ENCODE assay signal across 16 mouse cellular contexts in the genomic region with DNA sequence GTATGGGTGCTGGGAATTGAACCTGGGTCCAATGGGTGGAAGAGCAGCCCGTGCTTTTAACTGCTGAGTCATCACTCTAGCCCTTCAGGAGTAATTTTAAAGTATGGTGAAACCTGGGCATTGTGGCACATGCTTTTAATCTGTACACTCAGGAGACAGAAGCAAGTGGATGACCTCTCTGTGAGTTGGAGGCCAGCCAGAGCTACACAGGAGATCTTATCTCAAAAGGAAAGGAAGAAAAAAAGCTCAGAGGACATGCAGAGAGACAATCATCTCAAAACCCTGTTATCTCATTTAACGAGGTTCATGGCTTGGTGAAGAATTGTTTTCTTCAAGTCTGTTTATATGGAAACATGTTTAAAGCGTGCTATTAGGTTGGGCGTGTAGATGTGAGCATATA. TPM values are rescaled to one million over a fixed set of nuclear protein-coding genes. Genes with fewer than 3 reads are reported as not detected.
A peak's percentile ranks its signal among the peaks of the same experiment; 100 is the strongest.
DNase-seq lines count a peak whose midpoint lies in the region; ATAC-seq and TF ChIP-seq lines count a peak whose summit lies in the region.
"Had no signal": no experiment of that assay in that cellular context is flagged by ENCODE, and none has a peak within 500 bp of the region (broad histone marks: within the 10 kb centered on the region; RNA-seq: fewer than 3 reads in every experiment).

No protein-coding gene starts in this region.

- WGBS in intestine, postnatal 0 days = 53% methylated on average over 4 of the region's 4 CpGs

- no peak overlapping the region for H3K4me3 ChIP-seq in intestine, postnatal 0 days (ENCODE audit: low read depth, low read length)
- H3K4me3 ChIP-seq: forebrain, embryonic 10.5 days; heart, embryonic 15.5 days; kidney, embryonic 15.5 days; liver, embryonic 15.5 days had no signal

- TF ChIP-seq CTCF in intestine, postnatal 0 days (IDR thresholded peaks at IDR 0.05; ENCODE audit: low read depth) = no peak

- DNase-seq in adrenal gland, postnatal 36 days = peak; percentile 20 to 39
- no peak for DNase-seq in adrenal gland, postnatal 25 days
- peak; percentile 58 for DNase-seq in CD4-positive helper T cell, adult 2 months (ENCODE audit: low read depth, low spot score)
- no peak for DNase-seq in neural tube, embryonic 10.5 days (ENCODE audit: extremely low spot score, low spot score)
- DNase-seq in layer of hippocampus, postnatal 10 days (ENCODE audit: low spot score in 2 of 2) = no peak
- DNase-seq in kidney, adult 8-10 months = no peak
- DNase-seq: cerebellum, adult 9-11 months; heart, adult 11 months; layer of hippocampus, adult 9-11 months had no signal

- peak overlapping the region; percentile 54; the same call in 1 of the 2 replicates for H3K27ac ChIP-seq in intestine, postnatal 0 days (ENCODE audit: low read depth, low read length)
- H3K27ac ChIP-seq: forebrain, embryonic 10.5 days; heart, embryonic 15.5 days; hindbrain, embryonic 14.5 days; kidney, embryonic 15.5 days; liver, embryonic 15.5 days had no signal

- H3K9ac ChIP-seq in intestine, postnatal 0 days (ENCODE audit: low read depth, low read length) = no peak overlapping the region
- H3K9ac ChIP-seq: heart, embryonic 15.5 days; hindbrain, embryonic 14.5 days; kidney, embryonic 15.5 days; liver, embryonic 15.5 days had no signal

- H3K9me3 ChIP-seq in intestine, postnatal 0 days (ENCODE audit: control insufficient read depth) = no peaks in the 10 kb centered on the region
- H3K9me3 ChIP-seq: forebrain, embryonic 10.5 days; heart, embryonic 15.5 days; kidney, embryonic 15.5 days; liver, embryonic 15.5 days had no signal

- H3K27me3 ChIP-seq in intestine, postnatal 0 days (replicated peaks; ENCODE audit: control insufficient read depth, insufficient read depth, low read length) = no peaks in the 10 kb centered on the region
- H3K27me3 ChIP-seq: heart, embryonic 15.5 days; kidney, embryonic 15.5 days; liver, embryonic 15.5 days had no signal

- no peak overlapping the region for H3K4me2 ChIP-seq in intestine, postnatal 0 days (replicated peaks; ENCODE audit: low read depth)
- H3K4me2 ChIP-seq: heart, embryonic 15.5 days; hindbrain, embryonic 14.5 days; kidney, embryonic 15.5 days; liver, embryonic 15.5 days had no signal

- no peaks in the 10 kb centered on the region for H3K4me1 ChIP-seq in intestine, postnatal 0 days (replicated peaks; ENCODE audit: control insufficient read depth, insufficient read depth, low read length)
- H3K4me1 ChIP-seq: forebrain, embryonic 10.5 days; heart, embryonic 15.5 days had no signal

- peaks cover 27% of the 10 kb centered on the region for H3K36me3 ChIP-seq in intestine, postnatal 0 days (ENCODE audit: control insufficient read depth, insufficient read depth)

- peak; percentile 37 for ATAC-seq in activated CD4-positive, CD25-positive, alpha-beta regulatory T cell, adult 4 months
- ATAC-seq in intestine, postnatal 0 days = peak; percentile 35

RNA-seq across cellular contexts. Expression of a gene that starts 12.9 kb away (rescaled TPM):
- 10 to 100 TPM; 68.0 to 74.2 TPM for total RNA-seq in adrenal gland, postnatal 36 days (2021)
- 42.0 and 53.0 TPM in 2 replicates for total RNA-seq in adrenal gland, postnatal 25 days (2021)
- polyA plus RNA-seq in activated CD4-positive, CD25-positive, alpha-beta regulatory T cell, adult 4 months (2017; shearing (Covaris generic)) = 10 to 100 TPM; 13.8 to 15.1 TPM
- polyA plus RNA-seq in intestine, postnatal 0 days (2015; fragmentation: Nextera tagmentation; extraction: Ambion mirVana) = 45.7 and 47.0 TPM in 2 replicates
- total RNA-seq in layer of hippocampus, postnatal 10 days (2021) = 10 to 100 TPM; 36.1 to 37.0 TPM

RNA-seq across cellular contexts. Expression of a gene that starts 32.4 kb away (rescaled TPM):
- 10 to 100 TPM; 39.3 to 47.9 TPM for total RNA-seq in adrenal gland, postnatal 36 days (2021)
- total RNA-seq in adrenal gland, postnatal 25 days (2021) = 37.2 and 47.9 TPM in 2 replicates
- polyA plus RNA-seq in activated CD4-positive, CD25-positive, alpha-beta regulatory T cell, adult 4 months (2017; shearing (Covaris generic)) = 10 to 100 TPM; 21.4 to 32.6 TPM
- 21.1 and 21.9 TPM in 2 replicates for polyA plus RNA-seq in intestine, postnatal 0 days (2015; fragmentation: Nextera tagmentation; extraction: Ambion mirVana)
- total RNA-seq in layer of hippocampus, postnatal 10 days (2021) = 10 to 100 TPM; 31.8 to 38.1 TPM

RNA-seq across cellular contexts. Expression of a gene that starts 51.4 kb away (rescaled TPM):
- total RNA-seq in adrenal gland, postnatal 36 days (2021) = 100 to 1,000 TPM; 109 TPM
- 104 and 110 TPM in 2 replicates for total RNA-seq in adrenal gland, postnatal 25 days (2021)
- 100 to 1,000 TPM; 102 to 134 TPM for polyA plus RNA-seq in activated CD4-positive, CD25-positive, alpha-beta regulatory T cell, adult 4 months (2017; shearing (Covaris generic))
- polyA plus RNA-seq in intestine, postnatal 0 days (2015; fragmentation: Nextera tagmentation; extraction: Ambion mirVana) = 97.7 and 105 TPM in 2 replicates
- 10 to 100 TPM; 50.5 to 53.1 TPM for total RNA-seq in layer of hippocampus, postnatal 10 days (2021)

RNA-seq across cellular contexts. Expression of a gene that starts 51.5 kb away (rescaled TPM):
- total RNA-seq in adrenal gland, postnatal 36 days (2021) = 10 to 100 TPM; 28.1 to 32.3 TPM
- 32.0 and 34.1 TPM in 2 replicates for total RNA-seq in adrenal gland, postnatal 25 days (2021)
- polyA plus RNA-seq in activated CD4-positive, CD25-positive, alpha-beta regulatory T cell, adult 4 months (2017; shearing (Covaris generic)) = 10 to 100 TPM; 31.6 to 36.5 TPM
- polyA plus RNA-seq in intestine, postnatal 0 days (2015; fragmentation: Nextera tagmentation; extraction: Ambion mirVana) = 12.0 and 15.0 TPM in 2 replicates
- 10 to 100 TPM; 16.9 to 18.4 TPM for total RNA-seq in layer of hippocampus, postnatal 10 days (2021)

RNA-seq across cellular contexts. Expression of a gene that starts 59.3 kb away (rescaled TPM):
- total RNA-seq in adrenal gland, postnatal 36 days (2021) = 10 to 100 TPM in 1 of 2 experiments, 1 to 10 TPM in 1; 8.6 to 14.6 TPM
- total RNA-seq in adrenal gland, postnatal 25 days (2021) = 18.1 and 21.6 TPM in 2 replicates
- polyA plus RNA-seq in activated CD4-positive, CD25-positive, alpha-beta regulatory T cell, adult 4 months (2017; shearing (Covaris generic)) = 1 to 10 TPM; 2.6 to 3.2 TPM
- 2.4 and 2.9 TPM in 2 replicates for polyA plus RNA-seq in intestine, postnatal 0 days (2015; fragmentation: Nextera tagmentation; extraction: Ambion mirVana)
- 10 to 100 TPM; 13.1 to 14.0 TPM for total RNA-seq in layer of hippocampus, postnatal 10 days (2021)

Comparison
In these comparisons a context has a peak if more than half of its experiments do, and no peak if none do; other contexts are left out.
1. DNase-seq: peak in adrenal gland, postnatal 36 days (2 of 2) and CD4-positive helper T cell, adult 2 months (single experiment); none in adrenal gland, postnatal 25 days (single experiment), neural tube, embryonic 10.5 days (single experiment), layer of hippocampus, postnatal 10 days (0 of 2) and kidney, adult 8-10 months (0 of 2).